Mouse (Mus musculus): Measurements from ENCODE around the gene Tspan1. TPM values are rescaled to one million over a fixed set of nuclear protein-coding genes. Genes with fewer than 3 reads are reported as not detected.

The Tspan1 gene
- total and polyA plus RNA-seq, 3 experiments: 0.05 TPM; not detected in 2

- Histone ChIP-seq H3K36me3 (replicated peaks) (peaks cover 29% of the 10 kb centered on the region), H3K9me3 (replicated peaks) (no peaks in the 10 kb centered on the region), H3K27me3 (ENCODE audit: insufficient read depth, low read length) (peaks cover 39% of the 10 kb centered on the region), H3K4me3 (ENCODE audit: low read depth, low read length) (no peak overlapping the region), H3K4me1 (ENCODE audit: insufficient read depth, low read depth, low read length) (peaks cover 27% of the 10 kb centered on the region)
- DNase-seq (ENCODE audit: low spot score): no peak
- no peak for TF ChIP-seq CTCF (IDR thresholded peaks at IDR 0.05; ENCODE audit: low read depth, low read length)
- no peak for ATAC-seq (ENCODE audit: extremely low read depth, insufficient number of reproducible peaks, low FRiP score, poor library complexity, severe bottlenecking)
Observed at GRCm38 (mm10) chr4:116140801-116141574, 26.4 kb downstream of the Tspan1 start.

GRCm38 (mm10) chr4:116137421-116137996 is 29.9 kb downstream of the Tspan1 start:
- H3K4me3 ChIP-seq (ENCODE audit: low read depth, low read length): no peak overlapping the region
- ATAC-seq (ENCODE audit: extremely low read depth, insufficient number of reproducible peaks, low FRiP score, poor library complexity, severe bottlenecking) (no peak), DNase-seq (ENCODE audit: low spot score) (no peak)
- TF ChIP-seq CTCF (IDR thresholded peaks at IDR 0.05; ENCODE audit: low read depth, low read length): no peak
- no peak for TF ChIP-seq POLR2AphosphoS5 (IDR thresholded peaks at IDR 0.05; ENCODE audit: insufficient replicate concordance, low read depth, low read length)
- no peak for TF ChIP-seq GATA1 (IDR thresholded peaks at IDR 0.05; ENCODE audit: borderline replicate concordance, low read length)
- TF ChIP-seq TAL1 (conservative IDR thresholded peaks at IDR 0.05; ENCODE audit: low read depth, low read length): no peak
- TF ChIP-seq GATA2 (IDR thresholded peaks at IDR 0.05; ENCODE audit: borderline replicate concordance, low read depth, low read length): no peak
- H3K9me3 ChIP-seq (replicated peaks): no peaks in the 10 kb centered on the region
- H3K27me3 ChIP-seq (ENCODE audit: insufficient read depth, low read length): peaks cover 16% of the 10 kb centered on the region
- peaks cover 38% of the 10 kb centered on the region for H3K4me1 ChIP-seq (ENCODE audit: insufficient read depth, low read depth, low read length)
- H3K36me3 ChIP-seq (replicated peaks): peaks cover 55% of the 10 kb centered on the region

DNA sequence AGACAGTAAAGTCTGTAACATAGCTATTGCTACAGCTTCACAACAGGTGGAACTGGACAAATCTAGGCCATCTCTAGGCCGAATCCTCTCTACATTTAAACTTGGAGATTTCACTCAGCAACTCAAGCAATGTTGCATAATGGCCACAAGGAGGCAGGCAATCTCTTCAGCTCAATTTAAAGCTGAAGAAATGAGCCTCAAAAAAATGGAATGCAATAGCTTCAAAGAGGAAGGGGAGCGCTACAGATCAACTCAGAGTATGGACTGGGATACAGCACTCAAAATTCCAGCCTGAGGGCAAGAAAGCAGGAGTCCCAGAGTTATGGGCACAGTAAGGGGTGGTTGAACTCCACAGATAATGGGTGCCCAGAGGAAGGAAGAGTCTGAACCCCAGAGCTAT is 32.4 kb downstream of the Tspan1 start:
- ATAC-seq (ENCODE audit: extremely low read depth, insufficient number of reproducible peaks, low FRiP score, poor library complexity, severe bottlenecking) (no peak), DNase-seq (ENCODE audit: low spot score) (no peak)
- no peak for TF ChIP-seq POLR2AphosphoS5 (IDR thresholded peaks at IDR 0.05; ENCODE audit: insufficient replicate concordance, low read depth, low read length)
- TF ChIP-seq GATA2 (IDR thresholded peaks at IDR 0.05; ENCODE audit: borderline replicate concordance, low read depth, low read length): no peak
- no peak for TF ChIP-seq GATA1 (IDR thresholded peaks at IDR 0.05; ENCODE audit: borderline replicate concordance, low read length)
- peak; percentile 75 for TF ChIP-seq CTCF (IDR thresholded peaks at IDR 0.05; ENCODE audit: low read depth, low read length)
- no peak for TF ChIP-seq TAL1 (conservative IDR thresholded peaks at IDR 0.05; ENCODE audit: low read depth, low read length)
- no peaks in the 10 kb centered on the region; the same call in 1 of the 2 replicates for H3K27me3 ChIP-seq (ENCODE audit: insufficient read depth, low read length)
- peaks cover 79% of the 10 kb centered on the region for H3K36me3 ChIP-seq (replicated peaks)
- no peaks in the 10 kb centered on the region for H3K9me3 ChIP-seq (replicated peaks)
- no peak overlapping the region for H3K4me3 ChIP-seq (ENCODE audit: low read depth, low read length)
- H3K4me1 ChIP-seq (ENCODE audit: insufficient read depth, low read depth, low read length): peaks cover 47% of the 10 kb centered on the region

GRCm38 (mm10) chr4:116133126-116133525 is 34.3 kb downstream of the Tspan1 start:
- Histone ChIP-seq H3K4me1 (ENCODE audit: insufficient read depth, low read depth, low read length) (peaks cover 60% of the 10 kb centered on the region), H3K27me3 (ENCODE audit: insufficient read depth, low read length) (no peaks in the 10 kb centered on the region; the same call in 1 of the 2 replicates), H3K36me3 (replicated peaks) (peaks cover 79% of the 10 kb centered on the region), H3K9me3 (replicated peaks) (no peaks in the 10 kb centered on the region), H3K4me3 (ENCODE audit: low read depth, low read length) (no peak overlapping the region; the same call in 1 of the 2 replicates)
- TF ChIP-seq CTCF (IDR thresholded peaks at IDR 0.05; ENCODE audit: low read depth, low read length) (no peak), GATA2 (IDR thresholded peaks at IDR 0.05; ENCODE audit: borderline replicate concordance, low read depth, low read length) (no peak), TAL1 (conservative IDR thresholded peaks at IDR 0.05; ENCODE audit: low read depth, low read length) (no peak), GATA1 (IDR thresholded peaks at IDR 0.05; ENCODE audit: borderline replicate concordance, low read length) (no peak), POLR2AphosphoS5 (IDR thresholded peaks at IDR 0.05; ENCODE audit: insufficient replicate concordance, low read depth, low read length) (no peak)
- ATAC-seq (ENCODE audit: extremely low read depth, insufficient number of reproducible peaks, low FRiP score, poor library complexity, severe bottlenecking) (peak; percentile 82), DNase-seq (ENCODE audit: low spot score) (peak; percentile 49)

DNA sequence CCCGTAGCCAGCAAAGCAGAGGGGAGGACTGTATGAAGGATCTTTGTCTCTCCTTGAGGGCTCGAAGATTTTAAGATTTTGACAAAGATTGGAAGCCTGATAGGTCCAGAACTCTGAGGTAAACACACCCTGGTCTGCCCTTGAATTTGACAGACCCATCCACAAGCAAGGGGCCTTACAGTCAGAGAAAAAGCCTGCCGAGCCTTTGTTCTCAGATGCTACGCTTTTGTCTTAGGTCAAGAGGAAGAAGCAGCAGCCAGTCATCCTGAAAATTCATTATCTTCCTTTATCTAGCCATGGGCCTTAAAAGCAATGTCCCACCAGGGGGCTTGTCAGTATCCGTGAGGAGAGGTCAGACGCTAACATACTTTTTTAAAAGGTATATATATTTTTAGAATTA is 39.4 kb downstream of the Tspan1 start:
- ATAC-seq (ENCODE audit: extremely low read depth, insufficient number of reproducible peaks, low FRiP score, poor library complexity, severe bottlenecking) (no peak), DNase-seq (ENCODE audit: low spot score) (no peak)
- no peaks in the 10 kb centered on the region for H3K9me3 ChIP-seq (replicated peaks)
- H3K27me3 ChIP-seq (ENCODE audit: insufficient read depth, low read length): no peaks in the 10 kb centered on the region
- no peak overlapping the region for H3K4me3 ChIP-seq (ENCODE audit: low read depth, low read length)
- TF ChIP-seq CTCF (IDR thresholded peaks at IDR 0.05; ENCODE audit: low read depth, low read length) (no peak), GATA2 (IDR thresholded peaks at IDR 0.05; ENCODE audit: borderline replicate concordance, low read depth, low read length) (no peak), POLR2AphosphoS5 (IDR thresholded peaks at IDR 0.05; ENCODE audit: insufficient replicate concordance, low read depth, low read length) (no peak)
- peaks cover 43% of the 10 kb centered on the region for H3K36me3 ChIP-seq (replicated peaks)
- H3K4me1 ChIP-seq (ENCODE audit: insufficient read depth, low read depth, low read length): peaks cover 58% of the 10 kb centered on the region

DNA sequence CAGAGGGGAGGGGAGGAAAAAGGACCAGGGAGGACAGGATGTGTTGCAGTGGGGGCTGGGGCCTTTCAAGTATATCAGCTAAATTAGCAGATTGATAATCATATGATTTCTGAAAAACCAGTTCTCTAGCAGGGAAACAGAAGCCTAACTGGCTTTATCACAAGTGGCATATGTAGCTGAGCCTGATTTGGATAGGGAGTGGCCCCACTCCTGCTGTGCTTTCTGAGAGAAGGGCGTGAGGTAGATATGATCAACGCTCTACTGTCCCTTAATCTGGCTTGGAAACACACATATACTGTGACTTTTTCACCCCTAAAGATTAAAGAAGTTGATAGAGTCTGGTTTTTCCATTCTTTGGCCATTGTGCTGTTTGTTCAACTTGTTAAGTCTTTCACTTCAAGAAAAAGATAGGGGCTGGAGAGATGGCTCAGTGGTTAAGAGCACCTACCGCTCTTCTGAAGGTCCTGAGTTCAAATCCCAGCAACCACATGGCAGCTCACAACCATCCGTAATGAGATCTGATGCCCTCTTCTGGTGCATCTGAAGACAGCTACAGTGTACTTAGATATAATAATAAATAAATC is 41.5 kb downstream of the Tspan1 start:
- Histone ChIP-seq H3K4me3 (ENCODE audit: low read depth, low read length) (peak overlapping the region; percentile 41; the same call in 1 of the 2 replicates), H3K4me1 (ENCODE audit: insufficient read depth, low read depth, low read length) (peaks cover 64% of the 10 kb centered on the region), H3K27me3 (ENCODE audit: insufficient read depth, low read length) (no peaks in the 10 kb centered on the region), H3K9me3 (replicated peaks) (no peaks in the 10 kb centered on the region), H3K36me3 (replicated peaks) (peaks cover 35% of the 10 kb centered on the region)
- ATAC-seq (ENCODE audit: extremely low read depth, insufficient number of reproducible peaks, low FRiP score, poor library complexity, severe bottlenecking): peak; percentile 87
- TF ChIP-seq POLR2AphosphoS5 (IDR thresholded peaks at IDR 0.05; ENCODE audit: insufficient replicate concordance, low read depth, low read length): no peak
- peak; percentile 81 for TF ChIP-seq TAL1 (conservative IDR thresholded peaks at IDR 0.05; ENCODE audit: low read depth, low read length)
- no peak for DNase-seq (ENCODE audit: low spot score)

Data from G1E (cell line).